In the genomic region with DNA sequence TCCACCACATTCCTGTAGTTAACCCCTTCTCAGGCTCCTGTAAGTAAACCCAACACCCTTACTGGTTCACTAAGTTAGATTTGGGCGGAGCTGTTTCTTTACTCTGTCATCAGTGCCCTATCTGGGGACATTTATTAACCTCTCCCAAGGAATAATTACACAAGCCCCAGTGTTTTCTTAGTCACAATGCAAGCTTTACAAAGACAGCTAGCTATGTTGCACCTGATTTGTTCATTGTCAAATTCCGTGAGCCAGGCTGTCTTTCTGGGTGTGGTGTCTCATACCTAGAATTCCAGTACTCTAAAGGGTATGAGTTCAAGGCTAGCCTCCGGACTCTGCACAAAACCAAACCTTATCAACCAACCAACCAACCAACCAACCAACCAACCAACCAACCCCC, we compare ENCODE assay signal across 17 mouse cellular contexts.
"Had no signal": no experiment of that assay in that cellular context is flagged by ENCODE, and none has a peak within 500 bp of the region (broad histone marks: within the 10 kb centered on the region; RNA-seq: fewer than 3 reads in every experiment).

No protein-coding gene starts in this region.

- H3K27ac ChIP-seq: lung, embryonic 15.5 days; midbrain, embryonic 10.5 days; midbrain, embryonic 12.5 days; neural tube, embryonic 13.5 days; neural tube, embryonic 15.5 days had no signal

- H3K27me3 ChIP-seq: lung, embryonic 15.5 days; midbrain, embryonic 12.5 days; neural tube, embryonic 13.5 days; neural tube, embryonic 15.5 days had no signal

- H3K4me1 ChIP-seq: lung, embryonic 15.5 days; midbrain, embryonic 10.5 days; midbrain, embryonic 12.5 days; neural tube, embryonic 13.5 days had no signal

- H3K36me3 ChIP-seq: lung, embryonic 15.5 days; midbrain, embryonic 10.5 days; midbrain, embryonic 12.5 days; neural tube, embryonic 13.5 days; neural tube, embryonic 15.5 days had no signal

- DNase-seq: liver, postnatal 0 days; lung, adult 2 months; lung, postnatal 14 days; lung, postnatal 4 days; midbrain, embryonic 14.5 days; right cerebral cortex, postnatal 25 days; right cerebral cortex, postnatal 4 days; spleen, adult 18-20 months; thymus, adult 18-20 months; thymus, postnatal 14 days; thymus, postnatal 36 days had no signal

- H3K4me3 ChIP-seq: lung, embryonic 15.5 days; midbrain, embryonic 10.5 days; midbrain, embryonic 12.5 days; myocyte; neural tube, embryonic 13.5 days; neural tube, embryonic 15.5 days had no signal

- H3K9me3 ChIP-seq: lung, embryonic 15.5 days; midbrain, embryonic 10.5 days; midbrain, embryonic 12.5 days; neural tube, embryonic 13.5 days; neural tube, embryonic 15.5 days had no signal
